Mouse (Mus musculus): ENCODE measurements at regions not wholly inside any gene's neighbourhood (a gene's known extent, or its start where the extent isn't known, plus 50 kb on each side); places are given as distances from the start of the nearest gene placed in this dataset.

- intact Hi-C loops (cut with DNase I): loop anchor here (5.0 to 10.0 kb wide), 2 partner anchors 511 to 584 kb away; no protein-coding TSS in a partner anchor
These were observed 164.0 kb upstream of the Slc24a3 start for GRCm38 (mm10) chr2:145003509-145003908.

GRCm38 (mm10) chr2:145010674-145011073 is 156.9 kb upstream of the Slc24a3 start:
- no peak for DNase-seq
- intact Hi-C loops (cut with DNase I): no loop called here

More at GRCm38 (mm10) chr2:145003509-145003908, 164.0 kb upstream of the Slc24a3 start:
- no peak for DNase-seq

DNA sequence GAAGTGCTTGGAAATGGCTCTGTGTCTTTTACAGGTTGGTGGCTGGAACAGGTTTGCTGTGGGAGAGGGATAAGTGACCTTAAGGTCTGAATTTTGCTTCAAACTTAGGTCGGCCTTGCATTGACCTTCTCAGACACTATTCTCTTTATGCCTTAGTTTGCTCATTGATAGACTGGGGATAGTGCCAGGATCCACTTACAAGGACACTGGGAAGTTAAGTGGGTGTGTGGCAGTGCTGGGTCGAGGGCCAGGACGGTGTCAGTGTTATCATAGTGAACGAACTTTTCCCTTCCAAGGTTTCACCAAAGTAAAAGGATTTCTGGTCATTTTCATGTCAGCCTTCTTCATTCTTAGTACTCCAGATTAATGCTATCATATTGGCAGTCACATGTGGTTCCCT is 156.3 kb upstream of the Slc24a3 start:
- intact Hi-C loops (cut with DNase I): no loop called here
- DNase-seq: no peak

- no peak for DNase-seq
- intact Hi-C loops (cut with DNase I): no loop called here
These were observed 151.6 kb upstream of the Slc24a3 start for GRCm38 (mm10) chr2:145015951-145016350.

DNA sequence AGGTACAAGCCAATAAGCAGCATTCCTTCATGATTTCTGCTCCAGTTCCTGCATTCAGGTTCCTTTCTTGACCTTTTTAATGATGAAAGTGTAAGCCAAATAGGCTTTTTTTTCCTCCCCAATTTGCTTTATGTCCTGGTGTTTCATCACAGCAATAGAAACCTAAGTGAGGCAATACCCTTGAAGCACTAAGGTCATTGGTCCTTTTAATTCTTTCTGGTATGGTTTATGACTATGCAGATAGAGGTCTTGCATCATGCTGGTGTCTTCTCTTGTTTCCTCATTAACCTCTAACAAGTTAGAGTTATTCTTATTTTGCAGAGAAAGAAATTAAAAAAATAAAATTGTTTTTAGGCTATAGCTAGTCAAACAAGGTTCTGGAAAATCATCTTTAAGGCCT is 150.6 kb upstream of the Slc24a3 start:
- intact Hi-C loops (cut with DNase I): no loop called here
- no peak for DNase-seq

DNA sequence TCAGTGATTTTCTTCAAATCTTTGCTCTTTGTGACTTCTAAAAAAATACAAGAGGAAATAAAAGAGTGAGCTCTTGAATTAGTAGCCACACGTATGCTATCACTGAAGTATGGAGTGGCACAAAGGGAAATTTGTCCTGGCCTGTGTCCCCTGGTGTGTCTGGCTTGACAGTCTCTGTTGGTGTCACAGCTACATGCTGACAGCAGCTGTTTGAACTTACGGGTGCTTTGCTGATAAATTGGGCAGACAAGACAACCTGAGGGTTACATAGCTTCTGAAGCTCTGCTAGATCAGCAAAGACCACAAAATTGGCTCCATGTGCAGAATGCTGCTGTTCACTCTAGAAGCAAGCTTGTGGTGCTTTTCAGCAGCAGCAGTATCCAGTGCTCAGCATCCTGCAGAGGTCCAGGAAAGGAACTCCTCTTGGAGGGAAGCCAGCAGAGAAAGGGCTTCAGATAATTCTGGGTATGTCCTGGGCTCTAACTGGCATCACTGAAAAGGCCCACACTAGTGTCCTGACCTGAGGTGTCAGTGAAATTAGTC is 149.9 kb upstream of the Slc24a3 start:
- no peak for DNase-seq
- intact Hi-C loops (cut with DNase I): no loop called here

- no peak for DNase-seq
- intact Hi-C loops (cut with DNase I): no loop called here
These were observed 119.8 kb upstream of the Slc24a3 start for GRCm38 (mm10) chr2:145047743-145048142.

GRCm38 (mm10) chr2:145049655-145050376 is 117.7 kb upstream of the Slc24a3 start:
- intact Hi-C loops (cut with DNase I): no loop called here
- no peak for DNase-seq

GRCm38 (mm10) chr2:145052405-145052804 is 115.1 kb upstream of the Slc24a3 start:
- no peak for DNase-seq
- intact Hi-C loops (cut with DNase I): no loop called here

DNA sequence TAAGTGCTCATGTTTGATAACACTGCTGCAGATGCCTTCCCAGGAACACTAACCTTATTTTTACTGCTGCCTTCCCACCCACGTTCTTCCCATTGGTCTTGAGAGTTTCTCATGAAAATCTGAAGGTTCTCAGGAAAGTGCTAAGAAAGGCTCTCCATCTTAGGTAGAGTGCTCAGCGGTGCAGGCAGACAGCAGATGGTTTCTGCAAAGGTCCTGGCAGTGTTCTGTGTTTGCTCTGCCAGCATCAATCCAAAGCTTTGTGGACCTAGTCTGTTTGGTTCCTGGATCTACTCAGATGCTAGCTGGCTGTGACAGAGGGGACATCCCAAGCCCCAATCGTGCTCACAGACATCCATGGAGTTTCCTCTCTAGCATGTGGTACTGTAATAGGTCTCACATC is 111.3 kb upstream of the Slc24a3 start:
- intact Hi-C loops (cut with DNase I): no loop called here
- no peak for DNase-seq

DNA sequence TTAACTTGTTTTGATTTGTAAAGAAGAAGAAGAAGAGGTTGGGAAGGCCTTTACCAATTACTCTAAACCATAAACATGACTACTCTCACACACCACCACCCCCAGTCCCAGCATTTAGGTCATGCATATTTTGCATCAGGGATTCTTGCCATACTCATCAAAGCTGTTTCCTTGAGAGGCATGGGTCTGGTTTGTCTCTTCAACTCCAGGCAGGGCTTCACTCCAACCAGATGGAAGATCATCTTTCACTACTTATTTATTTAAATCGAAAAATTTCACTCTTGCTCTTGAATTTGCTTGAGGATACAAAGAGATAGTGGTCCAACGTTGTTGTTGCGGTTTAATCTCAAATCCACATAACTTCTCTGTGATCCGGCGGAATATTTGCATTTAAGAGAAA is 110.8 kb upstream of the Slc24a3 start:
- DNase-seq: no peak
- intact Hi-C loops (cut with DNase I): no loop called here

DNA sequence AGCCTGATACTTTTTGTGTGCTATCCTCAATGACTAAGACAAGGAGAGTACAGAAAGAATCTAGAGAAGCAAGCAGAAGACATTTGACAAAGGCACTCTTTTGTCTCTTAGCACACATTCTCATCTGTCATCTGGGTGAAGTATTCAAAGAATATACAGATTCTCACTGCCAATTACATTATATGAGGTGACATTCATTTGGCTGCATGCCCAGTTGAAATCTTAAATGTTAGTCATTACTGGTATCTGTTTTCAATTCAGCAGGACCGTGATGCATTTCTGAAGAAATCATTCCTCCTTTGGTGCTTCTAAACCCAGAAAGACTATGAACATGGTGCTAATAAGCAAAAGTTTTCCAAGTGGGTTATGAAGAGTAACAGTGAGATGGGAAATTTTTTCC is 97.6 kb upstream of the Slc24a3 start:
- DNase-seq: no peak
- intact Hi-C loops (cut with DNase I): no loop called here

DNA sequence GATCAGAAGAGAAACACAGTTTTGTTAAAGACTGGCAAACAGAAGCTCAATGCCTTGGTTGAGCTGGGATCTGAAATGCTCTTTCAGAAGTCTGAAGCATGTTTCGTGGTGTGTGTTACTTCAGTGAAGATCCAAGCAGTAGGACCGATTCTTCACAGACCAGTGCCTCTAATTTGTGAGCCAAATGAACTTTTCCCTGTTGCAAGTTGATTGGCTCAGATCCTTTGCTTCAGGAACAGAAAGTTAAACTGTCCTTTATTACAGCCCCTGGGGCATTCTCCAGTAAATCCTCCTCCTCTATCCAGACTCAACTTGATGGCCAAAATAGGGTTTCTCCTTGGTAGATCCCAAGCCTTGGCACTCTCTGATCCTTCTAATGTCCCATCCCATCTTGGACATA is 85.6 kb upstream of the Slc24a3 start:
- no peak for DNase-seq
- intact Hi-C loops (cut with DNase I): no loop called here

- no peak for DNase-seq
- intact Hi-C loops (cut with DNase I): no loop called here
These were observed 82.9 kb upstream of the Slc24a3 start for GRCm38 (mm10) chr2:145084621-145085020.

DNA sequence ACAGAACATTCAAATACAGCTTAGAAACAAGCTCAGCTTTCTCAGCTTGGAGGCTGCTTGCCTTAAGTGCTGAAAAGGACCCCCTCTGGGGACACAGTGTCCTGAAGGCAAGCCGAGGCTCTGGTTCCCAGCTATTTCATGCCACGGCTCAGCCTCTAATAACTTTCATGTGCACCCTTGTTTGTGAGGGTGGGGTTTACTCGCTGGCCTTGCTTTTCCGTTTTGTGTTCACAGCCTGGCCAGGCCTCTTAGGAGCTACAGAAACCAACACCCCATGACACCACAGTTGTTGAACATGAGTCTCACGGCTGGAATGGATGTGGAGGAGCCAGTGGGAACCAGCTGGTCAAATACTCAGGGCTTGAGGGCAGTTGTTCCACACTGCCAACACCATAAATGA is 81.4 kb upstream of the Slc24a3 start:
- no peak for DNase-seq
- intact Hi-C loops (cut with DNase I): no loop called here

DNA sequence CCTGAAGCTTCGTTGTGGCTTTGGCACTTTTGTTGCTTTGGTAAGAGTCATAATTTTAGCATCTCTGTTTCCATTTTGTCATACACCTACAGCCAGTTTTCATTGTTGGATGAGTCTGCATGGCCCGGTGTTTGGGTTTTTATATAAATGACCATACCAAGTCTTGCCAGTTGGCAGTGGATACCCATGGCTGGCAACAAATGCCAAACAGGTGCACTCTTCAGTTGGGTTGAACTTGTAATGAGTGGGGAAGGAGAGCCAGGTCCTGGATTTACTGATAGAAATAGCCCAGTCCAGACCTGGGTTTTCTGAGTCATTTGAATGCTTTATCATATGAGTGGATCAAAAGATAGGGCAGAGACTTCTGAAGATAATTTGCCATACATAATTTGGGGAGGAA is 64.3 kb upstream of the Slc24a3 start:
- no peak for DNase-seq
- intact Hi-C loops (cut with DNase I): no loop called here

GRCm38 (mm10) chr2:145111615-145112014 is 55.9 kb upstream of the Slc24a3 start:
- intact Hi-C loops (cut with DNase I): no loop called here
- no peak for DNase-seq

DNA sequence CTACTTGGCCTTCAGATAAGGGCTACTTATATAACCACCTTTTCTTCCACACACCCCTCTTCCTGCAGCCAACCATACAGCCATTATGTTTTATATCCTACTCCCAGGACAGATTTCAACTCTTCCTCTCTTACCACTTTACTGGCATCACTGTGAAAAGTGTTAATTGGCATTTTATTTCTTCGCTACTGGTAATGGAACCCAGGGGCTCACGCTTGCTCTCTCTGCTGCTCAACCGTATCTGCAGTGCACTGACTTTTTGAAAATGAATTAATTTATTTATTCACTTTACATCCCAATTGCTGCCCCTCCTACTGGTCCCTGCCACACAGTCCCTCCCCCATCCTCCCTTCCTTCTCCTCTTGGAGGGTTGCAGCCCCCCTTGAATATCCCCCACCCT is 52.5 kb upstream of the Slc24a3 start:
- intact Hi-C loops (cut with DNase I): no loop called here
- DNase-seq: no peak

Measured in heart, postnatal 36 days (tissue).